Mouse (Mus musculus) Patski (cell line): Measurements from ENCODE around the gene Pm20d1. TPM values are rescaled to one million over a fixed set of nuclear protein-coding genes. Genes with fewer than 3 reads are reported as not detected.

Source experiments
- ATAC-seq: fragments of 100-300 bp; one replicate; pipeline ENCODE4 v1.8.0; 2021
- CTCF ChIA-PET: fragments of 350-600 bp; sonication (Branson Sonifier 250); formaldehyde crosslinking; loops from one replicate; lab custom pipeline; 2022; ENCODE audit warnings: inconsistent platforms; lab: Charles Lee
- POLR2A ChIA-PET: fragments of 350-600 bp; sonication (Branson Sonifier 250); formaldehyde crosslinking; loops from one replicate; lab custom pipeline; 2022; ENCODE audit warnings: antibody characterized with exemption, inconsistent platforms; lab: Charles Lee
- DNase-seq: peaks from one replicate; pipeline ENCODE4 v3.0.0-alpha.2; 2011; ENCODE audit warnings: low read depth, low spot score
- H3K27me3 ChIP-seq: fragments of 371-371 bp; one replicate; pipeline ENCODE4 v1.5.1; 2021
- CTCF ChIP-seq: fragments of 100-300 bp; IDR thresholded peaks from one replicate; pipeline ENCODE4 v1.5.1; 2021
- in situ Hi-C: fragments of 300-500 bp; cut with MboI; formaldehyde crosslinking; loops from 3 replicates; pipeline ENCODE4 v1.11.1; 2018; ENCODE audit warnings: low pct_unique_long_range_greater_than_20kb, mixed read lengths
- polyA plus RNA-seq: library from polyadenylated mRNA; unstranded; gene quantifications from one replicate; pipeline ENCODE4 v1.2.3, GENCODE M21; 2021

Gene Pm20d1
- polyA plus RNA-seq, 1 experiment from 2014 or later, result not detected

DNA sequence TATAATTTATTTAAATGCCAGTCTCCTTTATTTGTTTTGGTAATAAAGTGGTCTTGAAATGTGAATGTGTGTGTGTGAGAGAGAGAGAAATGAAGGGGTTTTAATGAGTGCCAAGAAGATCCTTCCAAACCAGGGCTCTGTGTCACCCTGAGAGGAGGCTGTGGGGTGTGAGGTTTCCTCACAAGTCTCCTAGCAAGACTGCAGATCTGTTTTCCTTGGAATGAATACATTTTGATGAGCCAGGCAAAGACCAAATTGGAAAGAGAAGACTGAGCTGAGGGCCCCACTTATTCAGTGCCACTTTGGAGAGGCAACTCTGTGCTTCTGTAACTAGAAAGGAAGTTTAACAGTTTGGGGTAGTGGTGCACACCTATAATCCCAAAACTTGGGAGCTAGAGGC lies 25.7 kb upstream of the Pm20d1 start:
- no peak for TF ChIP-seq CTCF
- no peak for DNase-seq
- in situ Hi-C loops, result no loop called here
- ATAC-seq, result no peak
- peaks cover 28% of the 10 kb centered on the region for H3K27me3 ChIP-seq
- ChIA-PET POLR2A (no interaction called here), CTCF (no interaction called here)

DNA sequence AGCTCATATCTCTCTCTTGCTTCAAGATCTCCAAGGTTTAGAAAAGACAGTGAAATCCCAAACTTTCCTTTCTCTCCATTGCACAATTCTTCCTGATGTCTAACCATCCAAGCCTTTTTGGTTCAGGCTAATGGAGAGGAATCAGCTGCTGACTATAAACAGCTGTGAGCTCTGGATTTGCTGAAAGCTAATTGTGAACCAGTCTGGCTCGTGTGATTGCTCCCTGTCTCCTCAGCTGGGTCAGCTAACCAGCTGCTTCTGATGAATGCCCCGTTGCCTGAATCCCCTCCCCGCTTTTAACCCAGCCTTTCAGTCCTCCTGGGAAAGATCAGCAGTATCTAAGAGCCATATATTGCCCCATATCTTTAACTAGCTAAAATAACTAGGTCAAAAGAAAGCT lies 2.6 kb upstream of the Pm20d1 start:
- H3K27me3 ChIP-seq, result peaks cover 52% of the 10 kb centered on the region
- in situ Hi-C loops, result no loop called here
- DNase-seq (no peak), ATAC-seq (no peak)
- ChIA-PET POLR2A (interaction anchor here (0.7 kb wide), 1 partner anchor 257 kb away, joined by 3 read pairs; no protein-coding TSS in a partner anchor), CTCF (interaction anchor here (0.9 kb wide), 1 partner anchor 10 kb away, joined by 3 read pairs; no protein-coding TSS in a partner anchor)
- TF ChIP-seq CTCF, result no peak

DNA sequence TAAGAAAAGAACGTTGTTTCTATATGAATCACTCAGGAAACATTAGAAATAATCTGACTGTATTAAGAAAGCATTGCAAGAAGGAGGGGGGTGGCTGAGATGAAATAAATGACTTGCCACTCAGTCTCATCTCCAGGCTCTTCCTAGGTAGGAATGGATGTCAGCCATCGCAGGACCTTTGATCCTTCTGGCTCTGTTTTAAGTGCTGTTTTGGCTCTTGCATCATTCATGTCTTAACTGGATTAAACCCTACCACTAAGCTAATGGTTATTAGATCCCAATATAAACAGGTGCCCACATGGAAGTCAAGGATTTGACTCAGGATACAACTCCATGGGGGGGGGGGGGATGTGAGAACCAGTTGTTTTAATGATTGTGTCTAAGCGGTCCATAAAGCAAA lies 2.0 kb upstream of the Pm20d1 start:
- POLR2A ChIA-PET, result no interaction called here
- no peak for ATAC-seq
- no peak for DNase-seq
- in situ Hi-C loops, result no loop called here
- CTCF ChIA-PET, result no interaction called here
- TF ChIP-seq CTCF, result no peak
- peaks cover 47% of the 10 kb centered on the region for H3K27me3 ChIP-seq

DNA sequence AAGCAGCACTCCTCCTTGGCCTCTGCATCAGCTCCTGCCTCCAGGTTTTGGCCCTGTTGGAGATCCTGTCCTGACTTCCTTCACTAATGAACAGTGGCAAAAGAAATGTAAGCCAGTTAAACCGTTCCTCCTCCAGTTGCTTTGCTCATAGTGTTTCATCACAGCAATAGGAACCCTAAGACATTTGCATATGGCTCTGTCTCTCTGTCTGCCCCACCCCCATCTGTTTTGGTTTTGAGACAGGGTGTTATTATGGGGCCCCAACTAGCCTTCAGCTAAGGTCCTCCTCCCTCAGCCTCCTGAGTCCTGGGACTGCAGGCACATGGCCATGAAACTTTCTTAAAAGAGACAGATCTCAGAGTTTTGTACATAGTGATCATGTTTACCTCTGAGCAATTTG lies 2.8 kb downstream of the Pm20d1 start:
- no peak for ATAC-seq
- DNase-seq, result no peak
- in situ Hi-C loops, result no loop called here
- POLR2A ChIA-PET, result no interaction called here
- CTCF ChIA-PET, result no interaction called here
- no peak for TF ChIP-seq CTCF
- H3K27me3 ChIP-seq, result peaks cover 53% of the 10 kb centered on the region

DNA sequence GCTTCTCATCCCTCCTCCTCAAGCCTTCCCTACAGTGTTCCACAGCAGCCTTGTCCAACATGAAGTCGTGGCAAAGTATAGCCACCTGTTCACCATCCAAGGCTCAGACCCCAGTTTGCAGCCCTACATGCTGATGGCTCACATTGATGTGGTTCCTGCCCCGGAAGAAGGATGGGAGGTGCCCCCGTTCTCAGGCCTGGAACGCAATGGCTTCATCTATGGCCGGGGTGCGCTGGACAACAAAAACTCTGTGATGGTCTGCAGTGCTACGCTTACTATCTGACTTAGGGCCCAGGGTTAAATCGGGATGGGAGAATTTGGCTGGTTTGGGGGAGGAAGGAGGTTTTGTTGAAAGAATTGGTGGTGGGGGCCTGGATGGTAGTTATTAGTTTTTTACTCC lies 3.9 kb downstream of the Pm20d1 start:
- in situ Hi-C loops, result no loop called here
- ATAC-seq (no peak), DNase-seq (no peak)
- H3K27me3 ChIP-seq, result peaks cover 64% of the 10 kb centered on the region
- TF ChIP-seq CTCF, result no peak
- CTCF ChIA-PET, result no interaction called here
- POLR2A ChIA-PET, result no interaction called here

DNA sequence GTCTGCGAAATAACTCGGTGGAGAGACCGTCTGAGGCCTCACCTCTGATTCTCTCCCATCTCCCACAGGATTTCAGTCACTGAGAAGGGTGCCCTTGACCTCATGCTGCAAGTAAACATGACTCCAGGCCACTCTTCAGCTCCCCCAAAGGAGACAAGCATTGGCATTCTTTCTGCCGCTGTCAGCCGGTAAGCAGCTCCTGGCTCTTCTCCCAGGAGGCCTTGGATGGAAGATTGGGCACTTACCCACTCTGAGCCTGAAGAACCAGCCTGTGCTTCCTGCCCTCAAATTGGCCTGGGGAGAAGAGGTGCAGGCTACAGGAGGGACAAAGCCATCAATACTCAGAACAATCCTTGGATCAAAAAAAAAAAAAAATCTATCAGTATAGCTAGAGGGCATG lies 5.5 kb downstream of the Pm20d1 start:
- no peak for TF ChIP-seq CTCF
- ATAC-seq (no peak), DNase-seq (no peak)
- POLR2A ChIA-PET, result no interaction called here
- H3K27me3 ChIP-seq, result peaks cover 62% of the 10 kb centered on the region
- CTCF ChIA-PET, result no interaction called here
- in situ Hi-C loops, result no loop called here

DNA sequence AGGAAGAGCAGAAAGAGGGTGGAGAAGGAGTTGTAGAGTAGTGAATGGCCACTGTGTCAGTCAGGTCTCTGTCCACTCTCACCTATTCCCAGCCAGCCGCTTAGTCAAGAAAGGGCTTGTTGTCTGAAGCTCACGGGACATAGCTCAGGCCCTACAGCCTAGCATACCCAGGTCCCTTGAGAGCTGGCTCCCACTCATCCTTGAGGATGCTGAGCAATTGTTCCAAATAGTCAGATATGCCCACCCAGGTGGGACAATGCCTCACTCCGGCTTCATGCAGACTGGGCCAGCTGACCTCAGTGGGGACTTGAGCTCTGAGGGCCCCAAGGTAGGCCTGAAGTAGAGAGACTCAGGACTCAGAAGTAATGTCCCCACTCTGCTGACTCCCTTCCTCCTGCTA lies 7.0 kb downstream of the Pm20d1 start:
- H3K27me3 ChIP-seq, result peaks cover 55% of the 10 kb centered on the region
- POLR2A ChIA-PET, result no interaction called here
- ATAC-seq (no peak), DNase-seq (no peak)
- in situ Hi-C loops, result no loop called here
- CTCF ChIA-PET, result no interaction called here
- TF ChIP-seq CTCF, result no peak

DNA sequence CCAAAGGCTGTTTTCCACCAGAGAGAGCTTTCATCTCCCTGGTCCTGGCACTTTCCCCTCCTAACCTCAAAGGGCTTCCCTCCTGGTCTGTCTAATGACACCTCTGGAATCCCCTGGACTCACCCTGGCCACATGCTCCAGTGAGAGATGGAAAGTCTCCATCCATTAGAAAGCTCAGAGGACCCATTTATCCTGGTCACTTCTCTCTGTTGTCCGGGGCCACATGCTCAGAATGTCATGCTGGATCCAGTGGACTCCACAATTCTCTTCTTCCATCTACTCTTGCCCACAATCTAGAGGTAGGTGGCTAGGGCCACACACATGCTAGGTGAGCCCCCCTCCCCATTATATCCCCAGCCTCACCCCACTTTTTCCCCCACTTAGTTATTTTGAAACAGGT lies 11.8 kb downstream of the Pm20d1 start:
- peaks cover 41% of the 10 kb centered on the region for H3K27me3 ChIP-seq
- no peak for TF ChIP-seq CTCF
- no peak for DNase-seq
- ChIA-PET CTCF (interaction anchor here (1.6 kb wide), 1 partner anchor 25 kb away, joined by 4 read pairs; no protein-coding TSS in a partner anchor), POLR2A (no interaction called here)
- in situ Hi-C loops, result no loop called here
- no peak for ATAC-seq

DNA sequence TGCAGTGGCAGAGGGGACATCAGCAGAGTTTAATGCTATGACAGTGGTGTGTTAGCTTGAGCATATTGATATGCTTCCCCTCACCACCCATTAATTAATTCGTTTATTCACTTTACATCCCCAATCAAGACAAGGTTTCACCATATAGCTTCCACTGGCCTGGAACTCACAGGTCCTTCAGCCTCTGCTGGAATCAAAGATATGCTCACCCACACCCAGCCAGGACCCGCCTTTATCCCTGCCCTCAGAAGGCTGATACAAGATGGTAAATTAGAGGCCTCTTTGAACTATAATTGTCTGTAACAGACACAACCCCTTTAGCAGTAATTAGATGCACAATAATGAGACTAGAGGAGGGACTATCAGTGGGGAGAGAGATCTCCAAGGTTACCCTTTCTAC lies 12.5 kb downstream of the Pm20d1 start:
- H3K27me3 ChIP-seq, result peaks cover 35% of the 10 kb centered on the region
- ATAC-seq (no peak), DNase-seq (no peak)
- TF ChIP-seq CTCF, result no peak
- ChIA-PET CTCF (no interaction called here), POLR2A (no interaction called here)
- in situ Hi-C loops, result no loop called here

DNA sequence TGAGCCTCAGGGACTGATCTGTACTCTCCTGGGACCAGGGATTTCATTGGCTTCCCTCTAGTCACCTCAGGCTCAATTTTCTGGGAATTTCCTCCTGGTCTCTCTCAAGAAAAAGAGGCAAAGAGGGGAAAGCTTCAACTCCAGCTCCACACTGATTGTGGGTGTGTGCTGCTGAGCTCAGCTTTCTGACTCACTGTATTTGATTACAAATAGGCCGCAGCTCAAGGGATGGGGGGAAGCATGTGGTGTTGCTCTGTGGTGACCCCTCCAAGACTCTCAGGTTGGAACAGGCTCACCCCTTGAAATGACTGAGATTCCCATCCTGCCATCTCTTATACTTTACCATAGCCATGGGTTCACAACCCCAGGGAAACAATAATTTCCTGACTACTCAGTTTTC lies 14.2 kb downstream of the Pm20d1 start:
- ChIA-PET POLR2A (interaction anchor here (0.7 kb wide), 1 partner anchor 9 kb away, joined by 3 read pairs; no protein-coding TSS in a partner anchor), CTCF (no interaction called here)
- no peak for DNase-seq
- ATAC-seq, result no peak
- in situ Hi-C loops, result no loop called here
- peaks cover 24% of the 10 kb centered on the region for H3K27me3 ChIP-seq
- no peak for TF ChIP-seq CTCF

DNA sequence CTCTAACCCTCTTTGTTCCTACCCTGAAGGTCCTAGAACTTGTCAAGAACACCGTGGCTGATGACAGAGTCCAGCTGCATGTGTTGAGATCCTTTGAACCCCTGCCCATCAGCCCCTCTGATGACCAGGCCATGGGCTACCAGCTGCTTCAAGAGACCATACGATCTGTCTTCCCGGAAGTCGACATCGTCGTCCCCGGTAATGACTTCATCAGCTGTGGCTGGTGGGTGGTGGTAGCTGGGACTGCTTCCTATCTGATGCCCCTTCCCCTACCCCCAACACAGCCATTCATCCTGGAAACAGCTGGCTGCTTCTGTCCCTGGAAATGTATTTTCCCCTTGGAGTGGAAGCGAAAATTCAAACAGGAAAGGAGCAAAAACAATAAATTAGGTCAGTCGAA lies 14.8 kb downstream of the Pm20d1 start:
- CTCF ChIA-PET, result no interaction called here
- TF ChIP-seq CTCF, result no peak
- in situ Hi-C loops, result no loop called here
- DNase-seq (no peak), ATAC-seq (no peak)
- POLR2A ChIA-PET, result interaction anchor here (0.7 kb wide), 1 partner anchor 8 kb away, joined by 3 read pairs; no protein-coding TSS in a partner anchor
- H3K27me3 ChIP-seq, result peaks cover 27% of the 10 kb centered on the region
